Mouse (Mus musculus): ENCODE results near the gene Qk.

DNA sequence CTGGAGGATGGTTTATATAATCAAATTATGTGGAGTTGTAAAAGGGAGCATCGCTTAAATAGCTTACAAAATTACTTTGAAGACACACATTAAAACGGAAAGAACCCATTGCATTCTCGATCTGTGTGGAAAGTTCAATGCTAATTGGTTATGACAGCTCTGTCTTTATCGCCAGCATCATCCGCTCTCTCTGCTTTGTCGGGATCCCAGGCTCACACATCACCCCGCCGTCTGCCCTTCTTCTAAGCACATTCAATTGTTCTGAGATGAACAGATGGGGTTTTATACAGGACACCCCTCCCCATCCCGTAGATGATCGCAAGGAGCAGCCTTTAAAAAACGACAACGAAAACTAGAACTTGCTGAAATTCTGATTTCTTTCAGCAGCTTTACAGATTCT is 37.7 kb upstream of the Qk start:
- TF ChIP-seq CTCF (IDR thresholded peaks at IDR 0.05; ENCODE audit: low read depth) (no peak), EP300 (IDR thresholded peaks at IDR 0.05; ENCODE audit: low read depth) (no peak)
